Mouse (Mus musculus) splenic B cell, adult 2 months (primary cell): Measurements from ENCODE around the gene Rnf34.

ENCODE experiments used
- DNase-seq: peaks from one replicate; pipeline ENCODE4 v3.0.0-alpha.2; 2011; ENCODE audit warnings: low read depth, low spot score
- H3K27me3 ChIP-seq: 2 replicates; pipeline ENCODE4 v1.6.1; 2012; ENCODE audit warnings: mild to moderate bottlenecking, low read length, moderate library complexity, mixed read lengths; ENCODE audit not compliant: control insufficient read depth, poor library complexity, insufficient read depth, severe bottlenecking
- H3K36me3 ChIP-seq: 2 replicates; pipeline ENCODE4 v1.6.1; 2012; ENCODE audit warnings: mild to moderate bottlenecking, low read length, moderate library complexity, mixed read lengths; ENCODE audit not compliant: control insufficient read depth, poor library complexity, insufficient read depth, severe bottlenecking

Rnf34 gene

GRCm38 (mm10) chr5:122883652-122884235 is 33.9 kb downstream of the Rnf34 start:
- Histone ChIP-seq H3K36me3 (peaks cover 5% of the 10 kb centered on the region), H3K27me3 (no peaks in the 10 kb centered on the region)
- DNase-seq = no peak

GRCm38 (mm10) chr5:122884594-122885348 is 34.9 kb downstream of the Rnf34 start:
- Histone ChIP-seq H3K27me3 (no peaks in the 10 kb centered on the region), H3K36me3 (peaks cover 5% of the 10 kb centered on the region)
- no peak for DNase-seq

GRCm38 (mm10) chr5:122887033-122887432 is 37.2 kb downstream of the Rnf34 start:
- Histone ChIP-seq H3K36me3 (no peaks in the 10 kb centered on the region), H3K27me3 (no peaks in the 10 kb centered on the region)
- DNase-seq = peak; percentile 30

- no peak for DNase-seq
- Histone ChIP-seq H3K27me3 (no peaks in the 10 kb centered on the region), H3K36me3 (no peaks in the 10 kb centered on the region)
Measured at GRCm38 (mm10) chr5:122887926-122888611, 38.2 kb downstream of the Rnf34 start.

- H3K36me3 ChIP-seq = no peaks in the 10 kb centered on the region
- DNase-seq = no peak
- H3K27me3 ChIP-seq = no peaks in the 10 kb centered on the region
Measured at GRCm38 (mm10) chr5:122888612-122889214, 38.9 kb downstream of the Rnf34 start.

GRCm38 (mm10) chr5:122890396-122890795 is 40.5 kb downstream of the Rnf34 start:
- DNase-seq = no peak
- Histone ChIP-seq H3K27me3 (no peaks in the 10 kb centered on the region), H3K36me3 (no peaks in the 10 kb centered on the region)

- no peaks in the 10 kb centered on the region for H3K27me3 ChIP-seq
- no peaks in the 10 kb centered on the region for H3K36me3 ChIP-seq
- no peak for DNase-seq
Measured at GRCm38 (mm10) chr5:122893270-122893669, 43.4 kb downstream of the Rnf34 start.

- peak; percentile 84 for DNase-seq
- Histone ChIP-seq H3K36me3 (no peaks in the 10 kb centered on the region), H3K27me3 (no peaks in the 10 kb centered on the region)
Measured at GRCm38 (mm10) chr5:122894007-122894637, 44.3 kb downstream of the Rnf34 start.

- peak; percentile 71 for DNase-seq
- Histone ChIP-seq H3K36me3 (no peaks in the 10 kb centered on the region), H3K27me3 (no peaks in the 10 kb centered on the region)
Measured at GRCm38 (mm10) chr5:122894821-122895220, 45.0 kb downstream of the Rnf34 start.

- DNase-seq = no peak
- Histone ChIP-seq H3K27me3 (no peaks in the 10 kb centered on the region), H3K36me3 (no peaks in the 10 kb centered on the region)
Measured at GRCm38 (mm10) chr5:122898153-122898552, 48.3 kb downstream of the Rnf34 start.

- Histone ChIP-seq H3K36me3 (no peaks in the 10 kb centered on the region), H3K27me3 (no peaks in the 10 kb centered on the region)
- peak; percentile 63 for DNase-seq
Measured at GRCm38 (mm10) chr5:122898963-122899776, 49.3 kb downstream of the Rnf34 start.

GRCm38 (mm10) chr5:122899777-122900557 is 50.1 kb downstream of the Rnf34 start:
- Histone ChIP-seq H3K36me3 (no peaks in the 10 kb centered on the region), H3K27me3 (no peaks in the 10 kb centered on the region)
- peak; percentile 91 for DNase-seq

GRCm38 (mm10) chr5:122900558-122901171 is 50.8 kb downstream of the Rnf34 start:
- H3K27me3 ChIP-seq = no peaks in the 10 kb centered on the region
- no peak for DNase-seq

More at GRCm38 (mm10) chr5:122900558-122901171, 50.8 kb downstream of the Rnf34 start:
- no peaks in the 10 kb centered on the region for H3K36me3 ChIP-seq
